Mouse (Mus musculus) lung, embryonic 16.5 days (tissue): ENCODE results near the gene Gm15319. TPM values are rescaled to one million over a fixed set of nuclear protein-coding genes. Genes with fewer than 3 reads are reported as not detected.
"Not testable (repeated sequence)": the region's sequence is repeated elsewhere in the genome, so short reads cannot be mapped to it uniquely, and the experiment has no call there.

Experiments
- ATAC-seq: fragments of 200-750 bp; cut with Nextera tagmentation; 2 replicates; pipeline ENCODE4 v1.8.0; 2017; ENCODE audit warnings: low read depth, mild to moderate bottlenecking, moderate library complexity
- H3K27ac ChIP-seq: fragments of 300-500 bp; sonication (generic); 2 replicates; pipeline ENCODE4 v1.5.1; 2014; ENCODE audit warnings: mild to moderate bottlenecking, control low read depth, low read length
- H3K27me3 ChIP-seq: fragments of 300-500 bp; sonication (generic); 2 replicates; pipeline ENCODE4 v1.6.1; 2014; ENCODE audit warnings: low read depth, low read length, mixed read lengths; ENCODE audit not compliant: control insufficient read depth, insufficient read depth
- H3K36me3 ChIP-seq: fragments of 300-500 bp; sonication (generic); 2 replicates; pipeline ENCODE4 v1.6.1; 2014; ENCODE audit warnings: low read length; ENCODE audit not compliant: control insufficient read depth, insufficient read depth
- H3K4me1 ChIP-seq: fragments of 300-500 bp; sonication (generic); replicated peaks from 2 replicates; pipeline ENCODE4 v1.6.1; 2014; ENCODE audit warnings: low read length, mixed read lengths; ENCODE audit not compliant: control insufficient read depth, insufficient read depth
- H3K4me2 ChIP-seq: fragments of 300-500 bp; sonication (generic); 2 replicates; pipeline ENCODE4 v1.6.1; 2014; ENCODE audit warnings: low read depth, low read length, control low read depth
- H3K4me3 ChIP-seq: fragments of 300-500 bp; sonication (generic); 2 replicates; pipeline ENCODE4 v1.5.1; 2014; ENCODE audit warnings: mild to moderate bottlenecking, low read length, control low read depth
- H3K9ac ChIP-seq: fragments of 300-500 bp; sonication (generic); 2 replicates; pipeline ENCODE4 v1.6.1; 2014; ENCODE audit warnings: low read length, control low read depth
- H3K9me3 ChIP-seq: fragments of 300-500 bp; sonication (generic); 2 replicates; pipeline ENCODE4 v1.6.1; 2016; ENCODE audit warnings: low read length; ENCODE audit not compliant: control insufficient read depth
- WGBS: fragments of 180-500 bp; shearing (Covaris S2); extraction: QIAGEN DNeasy Blood & Tissue Kit; methylation state at CpG from one replicate; pipeline ENCODE4 v1.1.7; 2014; 5-methylcytosine and 5-hydroxymethylcytosine counted together
- polyA plus RNA-seq: library from polyadenylated mRNA; unstranded; fragments of >200 nt; fragmentation: Nextera tagmentation; extraction: Ambion mirVana; gene quantifications from 2 replicates; pipeline ENCODE4 v1.2.1, GENCODE M21; 2015

Gm15319 gene
- 0.13 TPM in 1 of 2 replicates, not detected in the other for polyA plus RNA-seq

- not testable (repeated sequence) for H3K4me3 ChIP-seq, ATAC-seq, H3K9ac ChIP-seq, H3K36me3 ChIP-seq, H3K27me3 ChIP-seq, H3K9me3 ChIP-seq, H3K27ac ChIP-seq, H3K4me1 ChIP-seq, H3K4me2 ChIP-seq
- WGBS = no CpG with 5 or more reads among the region's 2 CpGs
Measured at GRCm38 (mm10) chr8:20363110-20363509, at the start of gene Gm15319. Gene Gm15319, minus strand, starts transcription at chr8:20363210.

GRCm38 (mm10) chr8:20410355-20410754 lies 47.3 kb upstream of the Gm15319 start:
- ATAC-seq, H3K4me2 ChIP-seq, H3K27ac ChIP-seq, H3K36me3 ChIP-seq, H3K27me3 ChIP-seq, H3K9me3 ChIP-seq, H3K4me3 ChIP-seq, H3K9ac ChIP-seq, H3K4me1 ChIP-seq: not testable (repeated sequence)
- no CpG with 5 or more reads among the region's 3 CpGs for WGBS

GRCm38 (mm10) chr8:20408441-20409030 lies 45.5 kb upstream of the Gm15319 start:
- H3K27me3 ChIP-seq, H3K36me3 ChIP-seq, H3K4me2 ChIP-seq, H3K27ac ChIP-seq, H3K9me3 ChIP-seq, ATAC-seq, H3K4me1 ChIP-seq, H3K9ac ChIP-seq, H3K4me3 ChIP-seq: not testable (repeated sequence)
- WGBS = 89% methylated on average over 7 of the region's 8 CpGs

GRCm38 (mm10) chr8:20389363-20389739 lies 26.3 kb upstream of the Gm15319 start:
- not testable (repeated sequence) for H3K9me3 ChIP-seq, H3K4me1 ChIP-seq, H3K36me3 ChIP-seq, H3K27ac ChIP-seq, H3K9ac ChIP-seq, H3K27me3 ChIP-seq, H3K4me3 ChIP-seq, H3K4me2 ChIP-seq
- ATAC-seq = 0 out of 2 replicates have a peak, but pooled peaks have one; percentile 46
- 23% methylated on average over 2 of the region's 7 CpGs for WGBS

GRCm38 (mm10) chr8:20388706-20389362 lies 25.8 kb upstream of the Gm15319 start:
- H3K27me3 ChIP-seq, H3K9me3 ChIP-seq, H3K36me3 ChIP-seq, H3K4me2 ChIP-seq, H3K4me3 ChIP-seq, H3K27ac ChIP-seq, H3K4me1 ChIP-seq, H3K9ac ChIP-seq: not testable (repeated sequence)
- no CpG with 5 or more reads among the region's 7 CpGs for WGBS
- peak; percentile 56 for ATAC-seq

GRCm38 (mm10) chr8:20387121-20387794 lies 24.2 kb upstream of the Gm15319 start:
- H3K27me3 ChIP-seq, H3K36me3 ChIP-seq, H3K27ac ChIP-seq, H3K4me3 ChIP-seq, H3K4me2 ChIP-seq, H3K9me3 ChIP-seq, H3K9ac ChIP-seq, ATAC-seq, H3K4me1 ChIP-seq: not testable (repeated sequence)
- 77% methylated on average over 2 of the region's 8 CpGs for WGBS

- not testable (repeated sequence) for H3K27me3 ChIP-seq, H3K4me1 ChIP-seq, H3K4me2 ChIP-seq, H3K9ac ChIP-seq, H3K36me3 ChIP-seq, H3K27ac ChIP-seq, H3K4me3 ChIP-seq, H3K9me3 ChIP-seq
- peak; percentile 69 for ATAC-seq
- WGBS = no CpG with 5 or more reads among the region's 2 CpGs
Measured at GRCm38 (mm10) chr8:20384990-20385389, 22.0 kb upstream of the Gm15319 start.

- not testable (repeated sequence) for H3K4me3 ChIP-seq, H3K9ac ChIP-seq, H3K36me3 ChIP-seq, H3K4me1 ChIP-seq, H3K27ac ChIP-seq, H3K4me2 ChIP-seq, H3K9me3 ChIP-seq, H3K27me3 ChIP-seq, ATAC-seq
- 89% methylated on average over 7 of the region's 9 CpGs for WGBS
Measured at GRCm38 (mm10) chr8:20384131-20384530, 21.1 kb upstream of the Gm15319 start.

GRCm38 (mm10) chr8:20382146-20382545 lies 19.1 kb upstream of the Gm15319 start:
- not testable (repeated sequence) for H3K9me3 ChIP-seq, H3K4me1 ChIP-seq, H3K27ac ChIP-seq, H3K9ac ChIP-seq, H3K4me2 ChIP-seq, H3K36me3 ChIP-seq, H3K4me3 ChIP-seq, H3K27me3 ChIP-seq, ATAC-seq
- WGBS = 82% methylated on average over 2 of the region's 2 CpGs
